Mouse (Mus musculus) CH12.LX (cell line): ENCODE measurements around the gene Acvr1. TPM values are rescaled to one million over a fixed set of nuclear protein-coding genes. Genes with fewer than 3 reads are reported as not detected.

ENCODE experiments used
- DNase-seq: peaks from one replicate; pipeline ENCODE4 v3.0.0-alpha.2; 2013; ENCODE audit errors: extremely low read depth
- H3K27ac ChIP-seq: 2 replicates; pipeline ENCODE4 v1.5.1; 2012; ENCODE audit warnings: low read depth, mild to moderate bottlenecking, control low read depth, moderate library complexity; ENCODE audit not compliant: insufficient read depth
- H3K27me3 ChIP-seq: replicated peaks from 2 replicates; pipeline ENCODE3; 2012; ENCODE audit warnings: inconsistent platforms
- H3K36me3 ChIP-seq, 2 experiments: replicated peaks in 1 of 2; 2 replicates each; pipeline versions ENCODE3 to v1.6.1; 2012; ENCODE audit warnings: inconsistent platforms in 1 of 2, low read length in 1 of 2, mild to moderate bottlenecking in 1 of 2, mixed read lengths in 1 of 2, moderate library complexity in 1 of 2; ENCODE audit not compliant: control insufficient read depth in 1 of 2, insufficient read depth in 1 of 2
- H3K4me1 ChIP-seq, 2 experiments: 2 replicates each; pipeline ENCODE4 v1.6.1; 2012; ENCODE audit warnings: inconsistent platforms in 1 of 2, moderate library complexity in 1 of 2; ENCODE audit not compliant: insufficient read depth in 2 of 2, control insufficient read depth in 1 of 2
- H3K4me2 ChIP-seq: 2 replicates; pipeline ENCODE4 v1.6.1; 2012; ENCODE audit warnings: low read depth, mild to moderate bottlenecking, control low read depth; ENCODE audit not compliant: poor library complexity, insufficient read depth, severe bottlenecking
- H3K4me3 ChIP-seq, 3 experiments: fragments of 150-350 bp in 1 of 3; sonication (generic) in 1 of 3; replicated peaks in 1 of 3; 2 replicates each; pipeline versions ENCODE3 to v1.5.1; 2011 to 2012; ENCODE audit warnings: low read depth in 2 of 3, low read length in 2 of 3, mild to moderate bottlenecking in 2 of 3, moderate library complexity in 2 of 3, control low read depth in 1 of 3, improper control_type of control experiment in 1 of 3, inconsistent platforms in 1 of 3, mixed read lengths in 1 of 3; ENCODE audit not compliant: poor library complexity in 1 of 3
- H3K79me2 ChIP-seq: replicated peaks from 2 replicates; pipeline ENCODE4 v1.6.1; 2012; ENCODE audit warnings: mild to moderate bottlenecking, moderate library complexity; ENCODE audit not compliant: control insufficient read depth, poor library complexity, insufficient read depth, severe bottlenecking; ENCODE audit errors: extremely low read depth
- H3K9ac ChIP-seq: 2 replicates; pipeline ENCODE4 v1.6.1; 2012; ENCODE audit warnings: low read depth, mild to moderate bottlenecking, control low read depth, moderate library complexity; ENCODE audit not compliant: insufficient read depth
- H3K9me3 ChIP-seq: replicated peaks from 2 replicates; pipeline ENCODE3; 2012; ENCODE audit warnings: low read length, inconsistent platforms, mixed read lengths
- BHLHE40 ChIP-seq: IDR thresholded peaks from 2 replicates; pipeline ENCODE4 v1.6.1; 2011; ENCODE audit warnings: mild to moderate bottlenecking, low read depth, low read length, improper control_type of control experiment
- CHD2 ChIP-seq: IDR thresholded peaks from 2 replicates; pipeline ENCODE4 v1.6.1; 2011; ENCODE audit warnings: low read length, improper control_type of control experiment
- CTCF ChIP-seq, 2 experiments: IDR thresholded peaks in 1 of 2; conservative IDR thresholded peaks in 1 of 2; 2 replicates each; pipeline ENCODE4 v1.5.1; 2011 to 2012; ENCODE audit warnings: low read depth in 2 of 2, low read length in 2 of 2, improper control_type of control experiment in 1 of 2, inconsistent platforms in 1 of 2, mild to moderate bottlenecking in 1 of 2, moderate library complexity in 1 of 2
- E2F4 ChIP-seq: IDR thresholded peaks from 2 replicates; pipeline ENCODE4 v1.6.1; 2011; ENCODE audit warnings: low read depth, low read length, improper control_type of control experiment; ENCODE audit not compliant: insufficient replicate concordance
- EP300 ChIP-seq: IDR thresholded peaks from 2 replicates; pipeline ENCODE4 v1.6.1; 2011; ENCODE audit warnings: low read length, improper control_type of control experiment
- GABPA ChIP-seq: IDR thresholded peaks from 2 replicates; pipeline ENCODE4 v1.6.1; 2012; ENCODE audit warnings: low read depth, low read length, improper control_type of control experiment, inconsistent platforms; ENCODE audit not compliant: insufficient replicate concordance
- IRF4 ChIP-seq: IDR thresholded peaks from 2 replicates; pipeline ENCODE4 v1.6.1; 2014; ENCODE audit warnings: low read depth, mild to moderate bottlenecking, inconsistent platforms, low read length, improper control_type of control experiment
- KAT2A ChIP-seq: IDR thresholded peaks from 2 replicates; pipeline ENCODE4 v1.6.1; 2012; ENCODE audit warnings: low read length, improper control_type of control experiment, inconsistent platforms; ENCODE audit not compliant: insufficient replicate concordance
- MAFK ChIP-seq: IDR thresholded peaks from 2 replicates; pipeline ENCODE4 v1.6.1; 2011; ENCODE audit warnings: low read length, improper control_type of control experiment; ENCODE audit not compliant: insufficient replicate concordance
- NELFE ChIP-seq: IDR thresholded peaks from 2 replicates; pipeline ENCODE4 v1.6.1; 2011; ENCODE audit warnings: low read depth, low read length, improper control_type of control experiment
- NRF1 ChIP-seq: IDR thresholded peaks from 2 replicates; pipeline ENCODE4 v1.6.1; 2014; ENCODE audit warnings: low read depth, mild to moderate bottlenecking, inconsistent platforms, low read length, improper control_type of control experiment, moderate library complexity
- POLR2A ChIP-seq: IDR thresholded peaks from 2 replicates; pipeline ENCODE4 v1.6.1; 2011; ENCODE audit warnings: low read depth, mild to moderate bottlenecking, improper control_type of control experiment, low read length
- POLR2AphosphoS2 ChIP-seq: IDR thresholded peaks from 2 replicates; pipeline ENCODE4 v1.6.1; 2011; ENCODE audit warnings: low read depth, low read length, improper control_type of control experiment
- RAD21 ChIP-seq: IDR thresholded peaks from 2 replicates; pipeline ENCODE4 v1.6.1; 2011; ENCODE audit warnings: low read depth, mild to moderate bottlenecking, low read length, improper control_type of control experiment, moderate library complexity
- SIN3A ChIP-seq: IDR thresholded peaks from 2 replicates; pipeline ENCODE4 v1.6.1; 2012; ENCODE audit warnings: low read length, improper control_type of control experiment, inconsistent platforms
- USF1 ChIP-seq: IDR thresholded peaks from 2 replicates; pipeline ENCODE4 v1.6.1; 2014; ENCODE audit warnings: low read depth, mild to moderate bottlenecking, inconsistent platforms, low read length, improper control_type of control experiment
- ZC3H11A ChIP-seq: IDR thresholded peaks from 2 replicates; pipeline ENCODE4 v1.6.1; 2012; ENCODE audit warnings: low read depth, mild to moderate bottlenecking, inconsistent platforms, low read length, improper control_type of control experiment
- ZMIZ1 ChIP-seq: IDR thresholded peaks from 2 replicates; pipeline ENCODE4 v1.6.1; 2012; ENCODE audit warnings: low read depth, mild to moderate bottlenecking, inconsistent platforms, low read length, improper control_type of control experiment
- dilution Hi-C: fragments of 300-500 bp; cut with MboI; formaldehyde crosslinking; loops from 2 replicates; pipeline ENCODE4 v1.14.3; 2020; ENCODE audit warnings: low sequenced_read_pairs; ENCODE audit not compliant: extremely low pct_unique_long_range_greater_than_20kb, extremely low pct_ligation_motif_present
- in situ Hi-C: fragments of 300-500 bp; cut with MboI; formaldehyde crosslinking; loops from 3 replicates; pipeline ENCODE4 v1.14.3; 2019; ENCODE audit warnings: low sequenced_read_pairs, low pct_ligation_motif_present, low pct_unique_long_range_greater_than_20kb, mixed read lengths
- polyA plus RNA-seq: library from polyadenylated mRNA; unstranded; fragments of >175 nt; gene quantifications from 2 replicates; pipeline ENCODE4 v1.2.1, GENCODE M21; 2012; ENCODE audit warnings: low read depth; ENCODE audit not compliant: insufficient read length
- total RNA-seq, 2 experiments: library from RNA; depleted of rRNA; stranded (reverse); fragments of 300-350 nt in 1 of 2; fragments of >200 nt in 1 of 2; gene quantifications; 2 replicates each; pipeline ENCODE4 v1.2.3; 2012 to 2014

Gene Acvr1
- total and polyA plus RNA-seq, 3 experiments, result not detected

DNA sequence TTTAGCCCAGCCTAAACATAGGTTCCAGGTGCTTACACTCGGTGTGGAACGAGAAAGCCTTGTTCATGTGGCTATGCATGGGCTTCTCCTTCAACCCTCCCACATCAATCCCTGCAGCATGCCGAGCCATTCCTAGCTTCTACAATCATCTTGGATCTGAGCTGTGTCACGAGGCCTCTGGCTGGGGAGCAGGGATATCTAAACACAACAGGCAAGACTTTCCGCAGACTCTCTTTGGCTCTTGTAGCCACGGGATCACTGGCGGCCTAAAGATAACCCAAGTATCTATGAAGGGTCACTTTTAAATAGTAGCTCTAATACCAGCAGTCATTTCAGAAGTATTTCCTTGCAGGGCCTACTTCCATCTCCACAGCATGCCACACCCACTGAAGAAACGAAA, 78.6 kb downstream of the Acvr1 start:
- H3K27ac ChIP-seq, result no peak overlapping the region
- no peak overlapping the region for H3K4me2 ChIP-seq
- no peaks in the 10 kb centered on the region for H3K27me3 ChIP-seq
- DNase-seq, result no peak
- H3K9ac ChIP-seq, result no peak overlapping the region
- H3K4me1 ChIP-seq, result no peaks in the 10 kb centered on the region
- H3K4me3 ChIP-seq, result no peak overlapping the region
- peaks cover 7% of the 10 kb centered on the region for H3K9me3 ChIP-seq
- in situ Hi-C loops, result no loop called here
- no peaks in the 10 kb centered on the region for H3K79me2 ChIP-seq
- H3K36me3 ChIP-seq, result no peaks in the 10 kb centered on the region
- dilution Hi-C loops, result no loop called here
- no peak for TF ChIP-seq ZMIZ1
- TF ChIP-seq USF1, result no peak
- no peak for TF ChIP-seq KAT2A
- TF ChIP-seq CHD2, result no peak
- TF ChIP-seq NELFE, result no peak
- TF ChIP-seq IRF4, result no peak
- no peak for TF ChIP-seq RAD21
- no peak for TF ChIP-seq E2F4

- H3K27me3 ChIP-seq, result no peaks in the 10 kb centered on the region
- no peak overlapping the region for H3K4me2 ChIP-seq
- no peak overlapping the region for H3K27ac ChIP-seq
- H3K4me1 ChIP-seq, result no peaks in the 10 kb centered on the region
- no peak overlapping the region for H3K4me3 ChIP-seq
- DNase-seq, result no peak
- H3K36me3 ChIP-seq, result no peaks in the 10 kb centered on the region
- no peak overlapping the region for H3K9ac ChIP-seq
- H3K9me3 ChIP-seq, result peaks cover 7% of the 10 kb centered on the region
- in situ Hi-C loops (no loop called here), dilution Hi-C loops (no loop called here)
- no peaks in the 10 kb centered on the region for H3K79me2 ChIP-seq
- TF ChIP-seq NRF1 (no peak), ZC3H11A (no peak), POLR2AphosphoS2 (no peak), MAFK (no peak), BHLHE40 (no peak), EP300 (no peak), POLR2A (no peak), CTCF (conservative IDR thresholded peaks at IDR 0.05 in 1 of 2, IDR thresholded peaks at IDR 0.05 in 1 of 2; ENCODE audit: low read depth in 2 of 2, low read length in 2 of 2) (no peak), SIN3A (no peak), GABPA (no peak), ZMIZ1 (no peak)
These were observed 79.7 kb downstream of the Acvr1 start for GRCm38 (mm10) chr2:58487279-58487560.
